ENCODE assay signal across 8 mouse cellular contexts in genomic region chr19:29522445-29523229, GRCm38 (mm10). TPM values are rescaled to one million over a fixed set of nuclear protein-coding genes. Genes with fewer than 3 reads are reported as not detected.
DNase-seq lines count a peak whose midpoint lies in the region; ATAC-seq and TF ChIP-seq lines count a peak whose summit lies in the region.

No protein-coding gene starts in this region.

- peaks cover 8% of the 10 kb centered on the region for H3K4me1 ChIP-seq in brown adipose tissue, adult 24 weeks (ENCODE audit: control insufficient read depth, insufficient read depth, insufficient read length, low read length)
- H3K4me1 ChIP-seq in forebrain, embryonic 13.5 days: peaks cover 15% of the 10 kb centered on the region
- no peaks in the 10 kb centered on the region for H3K4me1 ChIP-seq in hindbrain, embryonic 11.5 days (replicated peaks; ENCODE audit: control insufficient read depth, insufficient read depth, low read length)
- peaks cover 20% of the 10 kb centered on the region; the same call in 1 of the 2 replicates for H3K4me1 ChIP-seq in megakaryocyte, embryonic 14.5 days
- peaks cover 4% of the 10 kb centered on the region for H3K4me1 ChIP-seq in small intestine, adult 2 months (ENCODE audit: control insufficient read depth, insufficient read depth, insufficient read length, low read length)

- no peaks in the 10 kb centered on the region for H3K27me3 ChIP-seq in forebrain, embryonic 13.5 days
- H3K27me3 ChIP-seq in hindbrain, embryonic 11.5 days (ENCODE audit: control insufficient read depth, insufficient read depth, low read length): no peaks in the 10 kb centered on the region
- no peaks in the 10 kb centered on the region for H3K27me3 ChIP-seq in megakaryocyte, embryonic 14.5 days (replicated peaks)
- no peaks in the 10 kb centered on the region for H3K27me3 ChIP-seq in small intestine, adult 2 months (ENCODE audit: control insufficient read depth, insufficient read depth, low read length)

- TF ChIP-seq CTCF in small intestine, adult 2 months (IDR thresholded peaks at IDR 0.05; ENCODE audit: extremely low read depth, insufficient read length, insufficient replicate concordance, low read depth, low read length): no peak

- peak overlapping the region; percentile 81 for H3K4me2 ChIP-seq in forebrain, embryonic 13.5 days
- peak overlapping the region; percentile 65 for H3K4me2 ChIP-seq in hindbrain, embryonic 11.5 days (replicated peaks; ENCODE audit: low read depth, low read length)

- no peaks in the 10 kb centered on the region for H3K36me3 ChIP-seq in forebrain, embryonic 13.5 days (ENCODE audit: poor library complexity, severe bottlenecking)
- no peaks in the 10 kb centered on the region for H3K36me3 ChIP-seq in hindbrain, embryonic 11.5 days (ENCODE audit: control insufficient read depth, insufficient read depth, low read length)
- peaks cover 3% of the 10 kb centered on the region for H3K36me3 ChIP-seq in megakaryocyte, embryonic 14.5 days (replicated peaks; ENCODE audit: low read length)
- no peaks in the 10 kb centered on the region for H3K36me3 ChIP-seq in small intestine, adult 2 months (ENCODE audit: control insufficient read depth, insufficient read depth, low read length)

- H3K4me3 ChIP-seq in brown adipose tissue, adult 24 weeks (ENCODE audit: insufficient read depth, low read depth, low read length): peak overlapping the region; percentile 100
- peak overlapping the region; percentile 86 for H3K4me3 ChIP-seq in forebrain, embryonic 13.5 days
- peak overlapping the region; percentile 90 for H3K4me3 ChIP-seq in hindbrain, embryonic 11.5 days (ENCODE audit: low read depth, low read length)
- peak overlapping the region; percentile 99 for H3K4me3 ChIP-seq in megakaryocyte, embryonic 14.5 days (replicated peaks)
- H3K4me3 ChIP-seq in small intestine, adult 2 months (ENCODE audit: low read depth, low read length): peak overlapping the region; percentile 67

- no peak for TF ChIP-seq POLR2A in small intestine, adult 2 months (IDR thresholded peaks at IDR 0.05; ENCODE audit: low read depth, low read length)

- WGBS in forebrain, embryonic 13.5 days: under 1% methylated on average over 88 of the region's 92 CpGs
- under 1% methylated on average over 82 of the region's 92 CpGs for WGBS in hindbrain, embryonic 11.5 days
- WGBS in small intestine, adult 2 months: 1% methylated on average over 92 of the region's 92 CpGs

- peak overlapping the region; percentile 88 for H3K9ac ChIP-seq in forebrain, embryonic 13.5 days
- peak overlapping the region; percentile 90 for H3K9ac ChIP-seq in hindbrain, embryonic 11.5 days (ENCODE audit: low read depth, low read length)

- ATAC-seq in cerebellum, adult (ENCODE audit: insufficient number of reproducible peaks, low FRiP score, low TSS enrichment): peak; percentile 67
- no peak; the same call in none of the 2 replicates for ATAC-seq in forebrain, embryonic 13.5 days
- ATAC-seq in hindbrain, embryonic 11.5 days (ENCODE audit: low FRiP score): peak; percentile 86

- H3K27ac ChIP-seq in brown adipose tissue, adult 24 weeks (replicated peaks; ENCODE audit: low read depth, low read length): peak overlapping the region; percentile 91
- H3K27ac ChIP-seq in forebrain, embryonic 13.5 days: peak overlapping the region; percentile 87
- peak overlapping the region; percentile 95 for H3K27ac ChIP-seq in hindbrain, embryonic 11.5 days (ENCODE audit: low read depth, low read length)
- H3K27ac ChIP-seq in small intestine, adult 2 months (ENCODE audit: insufficient read depth, low read depth, low read length): peak overlapping the region; percentile 75

- no peak for DNase-seq in cerebellum, postnatal 14 days
- DNase-seq in hindbrain, embryonic 11.5 days (ENCODE audit: low spot score): peak; percentile 68
- DNase-seq in left cerebral cortex, adult 8-10 months (ENCODE audit: low spot score in 2 of 2): peak; percentile 31 to 38

- no peaks in the 10 kb centered on the region for H3K9me3 ChIP-seq in forebrain, embryonic 13.5 days (replicated peaks)
- H3K9me3 ChIP-seq in hindbrain, embryonic 11.5 days (ENCODE audit: control insufficient read depth, low read length): no peaks in the 10 kb centered on the region
- H3K9me3 ChIP-seq in megakaryocyte, embryonic 14.5 days: no peaks in the 10 kb centered on the region

RNA-seq across cellular contexts. Expression of gene Ric1, which starts 0.6 kb away (rescaled TPM):
- 21.6 and 23.3 TPM in 2 replicates for polyA plus RNA-seq in brown adipose tissue, adult 24 weeks (2012; ENCODE audit: insufficient read depth, insufficient read length, missing spikeins)
- polyA plus RNA-seq in forebrain, embryonic 13.5 days (2015; fragmentation: Nextera tagmentation; extraction: Ambion mirVana): 11.2 and 11.8 TPM in 2 replicates
- 15.3 and 18.4 TPM in 2 replicates for polyA plus RNA-seq in hindbrain, embryonic 11.5 days (2014; fragmentation: Nextera tagmentation; extraction: Ambion mirVana)
- total RNA-seq in left cerebral cortex, adult 8-10 months (2022): 10 to 100 TPM; 31.5 to 38.2 (median 33.7) TPM
- 1.0 and 1.4 TPM in 2 replicates for polyA plus RNA-seq in megakaryocyte, embryonic 14.5 days (2012; ENCODE audit: insufficient read depth, low replicate concordance)
- 4.1 and 6.7 TPM in 2 replicates for polyA plus RNA-seq in small intestine, adult 2 months (2012; rRNA removed)

Comparison
In these comparisons a context has a peak if more than half of its experiments do, and no peak if none do; other contexts are left out.
1. DNase-seq: peak in hindbrain, embryonic 11.5 days (single experiment) and left cerebral cortex, adult 8-10 months (2 of 2); none in cerebellum, postnatal 14 days (0 of 2).
2. Peak in every context shown above with its lines, with median percentiles within 50 percentile points of each other: H3K27ac ChIP-seq and H3K4me3 ChIP-seq.